Mouse (Mus musculus) midbrain, embryonic 12.5 days (tissue): ENCODE results near the gene Senp3. TPM values are rescaled to one million over a fixed set of nuclear protein-coding genes. Genes with fewer than 3 reads are reported as not detected.
"Not testable (repeated sequence)": the region's sequence is repeated elsewhere in the genome, so short reads cannot be mapped to it uniquely, and the experiment has no call there.

Experiments
- ATAC-seq: fragments of 200-750 bp; cut with Nextera tagmentation; 2 replicates; pipeline ENCODE4 v1.8.0; 2017; ENCODE audit warnings: low read depth, moderate TSS enrichment, moderate library complexity; ENCODE audit not compliant: low FRiP score
- H3K27ac ChIP-seq: fragments of 300-500 bp; sonication (generic); replicated peaks from 2 replicates; pipeline ENCODE4 v1.5.1; 2016; ENCODE audit warnings: mild to moderate bottlenecking
- H3K27me3 ChIP-seq: fragments of 300-500 bp; sonication (generic); 2 replicates; pipeline ENCODE4 v1.6.1; 2016; ENCODE audit warnings: mild to moderate bottlenecking
- H3K36me3 ChIP-seq: fragments of 300-500 bp; sonication (generic); 2 replicates; pipeline ENCODE4 v1.6.1; 2016
- H3K4me1 ChIP-seq: fragments of 300-500 bp; sonication (generic); 2 replicates; pipeline ENCODE4 v1.6.1; 2016
- H3K4me2 ChIP-seq: fragments of 300-500 bp; sonication (generic); replicated peaks from 2 replicates; pipeline ENCODE4 v1.6.1; 2016; ENCODE audit warnings: mild to moderate bottlenecking, moderate library complexity
- H3K4me3 ChIP-seq: fragments of 300-500 bp; sonication (generic); 2 replicates; pipeline ENCODE4 v1.5.1; 2016; ENCODE audit warnings: mild to moderate bottlenecking
- H3K9ac ChIP-seq: fragments of 300-500 bp; sonication (generic); replicated peaks from 2 replicates; pipeline ENCODE4 v1.6.1; 2016; ENCODE audit warnings: mild to moderate bottlenecking, moderate library complexity
- H3K9me3 ChIP-seq: fragments of 300-500 bp; sonication (generic); 2 replicates; pipeline ENCODE4 v1.6.1; 2016; ENCODE audit warnings: mild to moderate bottlenecking
- WGBS: fragments of 180-500 bp; shearing (Covaris S2); methylation state at CpG from one replicate; pipeline ENCODE4 v1.1.7; 2016; 5-methylcytosine and 5-hydroxymethylcytosine counted together
- microRNA counts: library from miRNA; unstranded; fragments of <30 nt; microRNA quantifications from one replicate; lab custom pipeline; 2017
- microRNA-seq: library from miRNA; unstranded; fragments of <30 nt; microRNA quantifications from one replicate; pipeline ENCODE4, GENCODE M21; 2017
- polyA plus RNA-seq: library from polyadenylated mRNA; unstranded; fragments of >200 nt; fragmentation: Nextera tagmentation; extraction: Ambion mirVana; gene quantifications from 2 replicates; pipeline ENCODE4 v1.2.1, GENCODE M21; 2016

Gene Senp3
- polyA plus RNA-seq, 1 experiment from 2014 or later, result 108 TPM

DNA sequence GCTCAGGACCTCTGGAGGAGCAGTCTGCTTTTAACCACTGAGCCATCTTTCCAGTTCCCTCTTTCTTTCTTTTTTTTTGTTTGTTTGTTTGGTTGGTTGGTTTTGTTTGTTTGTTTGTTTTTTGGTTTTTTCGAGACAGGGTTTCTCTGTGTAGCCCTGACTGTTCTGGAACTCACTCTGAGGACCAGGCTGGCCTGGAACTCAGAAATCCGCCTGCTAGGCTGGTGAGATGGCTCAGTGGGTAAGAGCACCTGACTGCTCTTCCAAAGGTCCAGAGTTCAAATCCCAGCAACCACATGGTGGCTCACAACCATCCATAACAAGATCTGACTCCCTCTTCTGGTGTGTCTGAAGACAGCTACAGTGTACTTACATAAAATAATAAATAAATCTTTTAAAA, 57.5 kb downstream of the Senp3 start:
- H3K27ac ChIP-seq, H3K36me3 ChIP-seq, H3K27me3 ChIP-seq, H3K4me3 ChIP-seq, H3K9ac ChIP-seq, ATAC-seq, H3K9me3 ChIP-seq, H3K4me2 ChIP-seq: not testable (repeated sequence)
- peaks cover 15% of the 10 kb centered on the region for H3K4me1 ChIP-seq
- whole genome bisulfite sequencing, result 88% methylated on average over 2 of the region's 2 CpGs

MicroRNA genes within 50 kb of the gene (microRNA counts, 519-probe panel; counts per million panel counts)
- microRNA mmu-miR-1934 (lab: Ali Mortazavi, UCI) (not detected), microRNA mmu-miR-467f (lab: Ali Mortazavi, UCI) (2,729 counts per million, percentile 7 among the panel's probes with 10 or more counts)

Small RNAs within 50 kb of the gene (microRNA-seq; reads per million reads assigned to microRNA genes)
- gene Mir1934 (3.9 reads per million, percentile 15 among the genes with 10 or more reads in this experiment), gene Mir467f (not detected)

Other genes with a start within 250 kb of the Senp3 start
- 1.9 and 2.3 TPM in 2 replicates for gene Dnah2, start 133.0 kb downstream of the Senp3 start, polyA plus RNA-seq
- 78.3 and 84.6 TPM in 2 replicates for gene Efnb3, start 121.9 kb downstream of the Senp3 start, polyA plus RNA-seq
- 29.6 and 33.2 TPM in 2 replicates for gene Wrap53, start 101.8 kb downstream of the Senp3 start, polyA plus RNA-seq
- 109 and 117 TPM in 2 replicates for gene Trp53, start 101.7 kb downstream of the Senp3 start, polyA plus RNA-seq
- gene Atp1b2, start 76.1 kb downstream of the Senp3 start, polyA plus RNA-seq, result 11.4 and 15.2 TPM in 2 replicates
- not detected in 2 replicates for gene Shbg, start 64.2 kb downstream of the Senp3 start, polyA plus RNA-seq
- gene Sat2, start 60.1 kb downstream of the Senp3 start, polyA plus RNA-seq, result 22.3 and 23.5 TPM in 2 replicates
- gene Fxr2, start 49.1 kb downstream of the Senp3 start, polyA plus RNA-seq, result 59.2 and 67.1 TPM in 2 replicates
- gene Sox15, start 26.8 kb downstream of the Senp3 start, polyA plus RNA-seq, result not detected in 2 replicates
- gene Mpdu1, start 19.4 kb downstream of the Senp3 start, polyA plus RNA-seq, result 79.4 and 79.9 TPM in 2 replicates
- 7.1 and 7.2 TPM in 2 replicates for gene Cd68, start 15.9 kb downstream of the Senp3 start, polyA plus RNA-seq
- 608 and 698 TPM in 2 replicates for gene Eif4a1, start 9.7 kb downstream of the Senp3 start, polyA plus RNA-seq
- gene Tnfsf13, start 3.7 kb upstream of the Senp3 start, polyA plus RNA-seq, result 0.41 and 0.77 TPM in 2 replicates
- 2.2 and 2.9 TPM in 2 replicates for gene Tnfsf12, start 13.8 kb upstream of the Senp3 start, polyA plus RNA-seq
- gene Tnfsfm13, start 14.0 kb upstream of the Senp3 start, polyA plus RNA-seq, result 0.65 and 1.3 TPM in 2 replicates
- gene Polr2a, start 76.6 kb upstream of the Senp3 start, polyA plus RNA-seq, result 32.0 and 37.1 TPM in 2 replicates
- 0.18 and 0.27 TPM in 2 replicates for gene Slc35g3, start 79.9 kb upstream of the Senp3 start, polyA plus RNA-seq
- gene Zbtb4, start 83.8 kb upstream of the Senp3 start, polyA plus RNA-seq, result 2.0 TPM in 2 replicates
- gene Chrnb1, start 113.9 kb upstream of the Senp3 start, polyA plus RNA-seq, result 1.3 and 1.7 TPM in 2 replicates
- gene Fgf11, start 119.8 kb upstream of the Senp3 start, polyA plus RNA-seq, result 2.7 and 2.9 TPM in 2 replicates
- 0.42 and 1.2 TPM in 2 replicates for gene Tmem102, start 123.5 kb upstream of the Senp3 start, polyA plus RNA-seq
- gene Gm39566, start 133.2 kb upstream of the Senp3 start, polyA plus RNA-seq, result not detected in 2 replicates
- not detected in 2 replicates for gene Spem2, start 136.4 kb upstream of the Senp3 start, polyA plus RNA-seq
- 0.46 TPM in 1 of 2 replicates, not detected in the other for gene Spem1, start 140.1 kb upstream of the Senp3 start, polyA plus RNA-seq
- gene Nlgn2, start 155.7 kb upstream of the Senp3 start, polyA plus RNA-seq, result 14.2 and 14.6 TPM in 2 replicates
- 284 and 302 TPM in 2 replicates for gene Tmem256, start 156.4 kb upstream of the Senp3 start, polyA plus RNA-seq
- gene Plscr3, start 164.3 kb upstream of the Senp3 start, polyA plus RNA-seq, result 62.9 and 70.1 TPM in 2 replicates
- gene Tnk1, start 176.6 kb upstream of the Senp3 start, polyA plus RNA-seq, result 0.19 and 0.21 TPM in 2 replicates
- not detected in 2 replicates for gene Tmem95, start 195.9 kb upstream of the Senp3 start, polyA plus RNA-seq
- gene Kctd11, start 199.3 kb upstream of the Senp3 start, polyA plus RNA-seq, result 2.7 and 3.3 TPM in 2 replicates
- 0.50 and 0.73 TPM in 2 replicates for gene Acap1, start 213.5 kb upstream of the Senp3 start, polyA plus RNA-seq
- 21.8 and 23.2 TPM in 2 replicates for gene 2810408A11Rik, start 218.9 kb upstream of the Senp3 start, polyA plus RNA-seq
- gene Neurl4, start 219.0 kb upstream of the Senp3 start, polyA plus RNA-seq, result 17.4 and 19.3 TPM in 2 replicates
- 93.1 and 97.6 TPM in 2 replicates for gene Gps2, start 231.8 kb upstream of the Senp3 start, polyA plus RNA-seq
- 1,395 and 1,465 TPM in 2 replicates for gene Eif5a, start 239.9 kb upstream of the Senp3 start, polyA plus RNA-seq